Mouse (Mus musculus): ENCODE measurements around the gene Nfic. TPM values are rescaled to one million over a fixed set of nuclear protein-coding genes. Genes with fewer than 3 reads are reported as not detected.

Nfic gene
- polyA plus RNA-seq, 1 experiment from 2014 or later, result 57.2 TPM

GRCm38 (mm10) chr10:81466066-81466465 is 10.6 kb upstream of the Nfic start:
- no peak for DNase-seq (ENCODE audit: low spot score)
- Histone ChIP-seq H3K27ac (ENCODE audit: low read depth) (no peak overlapping the region), H3K36me3 (ENCODE audit: control insufficient read depth, insufficient read depth, low read length) (no peaks in the 10 kb centered on the region), H3K4me3 (ENCODE audit: low read depth, low read length) (no peak overlapping the region), H3K9me3 (ENCODE audit: control insufficient read depth, low read length) (0 out of 2 replicates have a peak, but pooled peaks cover 2% of the 10 kb centered on the region), H3K27me3 (replicated peaks; ENCODE audit: control insufficient read depth, insufficient read depth, low read length) (peaks cover 72% of the 10 kb centered on the region), H3K4me1 (replicated peaks; ENCODE audit: control insufficient read depth, insufficient read depth, low read length) (0 out of 2 replicates have a peak, but pooled peaks cover 3% of the 10 kb centered on the region), H3K9ac (ENCODE audit: low read length) (no peak overlapping the region), H3K4me2 (ENCODE audit: low read length) (no peak overlapping the region)
- ATAC-seq (replicated peaks; ENCODE audit: low FRiP score, low TSS enrichment, low read depth), result no peak
- 73% methylated on average over 2 of the region's 2 CpGs for WGBS

GRCm38 (mm10) chr10:81465265-81465645 is 9.8 kb upstream of the Nfic start:
- ATAC-seq (replicated peaks; ENCODE audit: low FRiP score, low TSS enrichment, low read depth), result peak; percentile 56
- Histone ChIP-seq H3K4me2 (ENCODE audit: low read length) (no peak overlapping the region), H3K4me3 (ENCODE audit: low read depth, low read length) (no peak overlapping the region), H3K9ac (ENCODE audit: low read length) (no peak overlapping the region), H3K27ac (ENCODE audit: low read depth) (no peak overlapping the region), H3K36me3 (ENCODE audit: control insufficient read depth, insufficient read depth, low read length) (no peaks in the 10 kb centered on the region), H3K4me1 (replicated peaks; ENCODE audit: control insufficient read depth, insufficient read depth, low read length) (0 out of 2 replicates have a peak, but pooled peaks cover 3% of the 10 kb centered on the region), H3K9me3 (ENCODE audit: control insufficient read depth, low read length) (0 out of 2 replicates have a peak, but pooled peaks cover 2% of the 10 kb centered on the region), H3K27me3 (replicated peaks; ENCODE audit: control insufficient read depth, insufficient read depth, low read length) (peaks cover 77% of the 10 kb centered on the region)
- WGBS, result 4% methylated on average over 5 of the region's 5 CpGs
- no peak for DNase-seq (ENCODE audit: low spot score)

DNA sequence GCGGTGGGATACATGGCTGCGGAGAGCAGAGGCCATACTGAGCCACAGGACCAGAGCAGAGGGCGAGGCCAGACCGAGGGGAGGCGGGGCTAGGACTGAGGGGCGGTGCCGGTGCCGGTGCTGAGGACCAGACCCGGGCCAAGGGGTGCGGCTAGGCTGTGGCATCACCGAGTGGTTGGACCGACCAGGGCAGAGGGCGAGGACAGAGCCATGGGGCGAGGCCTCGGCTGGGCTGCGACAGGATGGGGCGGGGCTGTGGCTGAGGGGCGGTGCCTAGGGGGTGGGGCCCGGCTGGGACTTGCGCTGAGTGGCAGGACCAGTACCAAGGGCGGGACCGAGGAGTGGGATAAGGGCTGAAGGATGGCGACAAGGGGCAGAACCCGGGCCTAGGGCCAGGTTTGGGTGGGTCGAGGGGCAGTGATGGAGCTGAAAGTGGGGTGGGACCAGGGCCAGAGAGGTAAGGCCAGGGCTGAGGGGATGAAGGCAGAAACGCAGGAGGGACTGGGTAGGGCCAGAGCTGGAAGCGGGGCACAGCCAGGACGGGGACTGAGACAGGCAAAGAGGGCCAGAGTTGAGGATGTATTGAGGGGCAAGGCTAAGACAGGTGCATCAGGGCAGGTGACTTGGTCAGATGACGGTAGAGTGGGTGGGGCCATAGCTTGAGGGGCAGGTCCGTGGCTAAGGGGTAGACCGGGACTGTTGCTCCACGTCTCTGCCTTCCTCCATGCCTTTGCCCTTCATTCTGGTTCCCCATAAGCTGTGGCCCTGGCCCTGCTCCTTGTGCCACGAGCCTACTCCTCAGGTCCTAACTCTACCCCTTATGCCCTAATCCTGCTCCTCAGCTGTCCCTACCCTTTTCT is 9.2 kb upstream of the Nfic start:
- Histone ChIP-seq H3K36me3 (ENCODE audit: control insufficient read depth, insufficient read depth, low read length) (no peaks in the 10 kb centered on the region), H3K27me3 (replicated peaks; ENCODE audit: control insufficient read depth, insufficient read depth, low read length) (peaks cover 80% of the 10 kb centered on the region), H3K9ac (ENCODE audit: low read length) (no peak overlapping the region), H3K4me3 (ENCODE audit: low read depth, low read length) (peak overlapping the region; percentile 29), H3K4me2 (ENCODE audit: low read length) (peak overlapping the region; percentile 47), H3K9me3 (ENCODE audit: control insufficient read depth, low read length) (0 out of 2 replicates have a peak, but pooled peaks cover 2% of the 10 kb centered on the region), H3K4me1 (replicated peaks; ENCODE audit: control insufficient read depth, insufficient read depth, low read length) (0 out of 2 replicates have a peak, but pooled peaks cover 3% of the 10 kb centered on the region), H3K27ac (ENCODE audit: low read depth) (no peak overlapping the region)
- WGBS, result under 1% methylated on average over 32 of the region's 33 CpGs
- DNase-seq (ENCODE audit: low spot score) (peak; percentile 86), ATAC-seq (replicated peaks; ENCODE audit: low FRiP score, low TSS enrichment, low read depth) (peak; percentile 83)

- Histone ChIP-seq H3K4me1 (replicated peaks; ENCODE audit: control insufficient read depth, insufficient read depth, low read length) (0 out of 2 replicates have a peak, but pooled peaks cover 3% of the 10 kb centered on the region), H3K4me2 (ENCODE audit: low read length) (no peak overlapping the region), H3K36me3 (ENCODE audit: control insufficient read depth, insufficient read depth, low read length) (no peaks in the 10 kb centered on the region), H3K4me3 (ENCODE audit: low read depth, low read length) (no peak overlapping the region), H3K9ac (ENCODE audit: low read length) (no peak overlapping the region), H3K27ac (ENCODE audit: low read depth) (no peak overlapping the region), H3K27me3 (replicated peaks; ENCODE audit: control insufficient read depth, insufficient read depth, low read length) (peaks cover 83% of the 10 kb centered on the region), H3K9me3 (ENCODE audit: control insufficient read depth, low read length) (0 out of 2 replicates have a peak, but pooled peaks cover 2% of the 10 kb centered on the region)
- WGBS, result 65% methylated on average over 4 of the region's 4 CpGs
- ATAC-seq (replicated peaks; ENCODE audit: low FRiP score, low TSS enrichment, low read depth), result no peak
- DNase-seq (ENCODE audit: low spot score), result no peak
Measured at GRCm38 (mm10) chr10:81463531-81463930, 8.1 kb upstream of the Nfic start.

- peaks cover 88% of the 10 kb centered on the region for H3K27me3 ChIP-seq (replicated peaks; ENCODE audit: control insufficient read depth, insufficient read depth, low read length)
- no peak for ATAC-seq (replicated peaks; ENCODE audit: low FRiP score, low TSS enrichment, low read depth)
- 0 out of 2 replicates have a peak, but pooled peaks cover 2% of the 10 kb centered on the region for H3K9me3 ChIP-seq (ENCODE audit: control insufficient read depth, low read length)
- no peak overlapping the region for H3K4me3 ChIP-seq (ENCODE audit: low read depth, low read length)
- WGBS, result 74% methylated on average over 7 of the region's 7 CpGs
- H3K4me2 ChIP-seq (ENCODE audit: low read length), result no peak overlapping the region
- H3K27ac ChIP-seq (ENCODE audit: low read depth), result no peak overlapping the region
- no peak for DNase-seq (ENCODE audit: low spot score)
- H3K4me1 ChIP-seq (replicated peaks; ENCODE audit: control insufficient read depth, insufficient read depth, low read length), result 0 out of 2 replicates have a peak, but pooled peaks cover 3% of the 10 kb centered on the region
- no peak overlapping the region for H3K9ac ChIP-seq (ENCODE audit: low read length)
- H3K36me3 ChIP-seq (ENCODE audit: control insufficient read depth, insufficient read depth, low read length), result no peaks in the 10 kb centered on the region
Measured at GRCm38 (mm10) chr10:81462917-81463316, 7.5 kb upstream of the Nfic start.

GRCm38 (mm10) chr10:81462415-81462804 is 7.0 kb upstream of the Nfic start:
- no peak overlapping the region for H3K27ac ChIP-seq (ENCODE audit: low read depth)
- H3K36me3 ChIP-seq (ENCODE audit: control insufficient read depth, insufficient read depth, low read length), result no peaks in the 10 kb centered on the region
- 0 out of 2 replicates have a peak, but pooled peaks cover 2% of the 10 kb centered on the region for H3K9me3 ChIP-seq (ENCODE audit: control insufficient read depth, low read length)
- DNase-seq (ENCODE audit: low spot score), result no peak
- no peak overlapping the region for H3K9ac ChIP-seq (ENCODE audit: low read length)
- no peak for ATAC-seq (replicated peaks; ENCODE audit: low FRiP score, low TSS enrichment, low read depth)
- H3K4me3 ChIP-seq (ENCODE audit: low read depth, low read length), result no peak overlapping the region
- H3K4me1 ChIP-seq (replicated peaks; ENCODE audit: control insufficient read depth, insufficient read depth, low read length), result 0 out of 2 replicates have a peak, but pooled peaks cover 3% of the 10 kb centered on the region
- whole genome bisulfite sequencing, result 46% methylated on average over 7 of the region's 7 CpGs
- H3K27me3 ChIP-seq (replicated peaks; ENCODE audit: control insufficient read depth, insufficient read depth, low read length), result peaks cover 90% of the 10 kb centered on the region
- H3K4me2 ChIP-seq (ENCODE audit: low read length), result no peak overlapping the region

- Histone ChIP-seq H3K9me3 (ENCODE audit: control insufficient read depth, low read length) (0 out of 2 replicates have a peak, but pooled peaks cover 2% of the 10 kb centered on the region), H3K4me3 (ENCODE audit: low read depth, low read length) (no peak overlapping the region), H3K9ac (ENCODE audit: low read length) (no peak overlapping the region), H3K4me1 (replicated peaks; ENCODE audit: control insufficient read depth, insufficient read depth, low read length) (0 out of 2 replicates have a peak, but pooled peaks cover 3% of the 10 kb centered on the region), H3K4me2 (ENCODE audit: low read length) (no peak overlapping the region), H3K36me3 (ENCODE audit: control insufficient read depth, insufficient read depth, low read length) (no peaks in the 10 kb centered on the region), H3K27ac (ENCODE audit: low read depth) (no peak overlapping the region), H3K27me3 (replicated peaks; ENCODE audit: control insufficient read depth, insufficient read depth, low read length) (peaks cover 90% of the 10 kb centered on the region)
- ATAC-seq (replicated peaks; ENCODE audit: low FRiP score, low TSS enrichment, low read depth) (no peak), DNase-seq (ENCODE audit: low spot score) (no peak)
- 7% methylated on average over 16 of the region's 16 CpGs for WGBS
Measured at GRCm38 (mm10) chr10:81461673-81462414, 6.4 kb upstream of the Nfic start.

DNA sequence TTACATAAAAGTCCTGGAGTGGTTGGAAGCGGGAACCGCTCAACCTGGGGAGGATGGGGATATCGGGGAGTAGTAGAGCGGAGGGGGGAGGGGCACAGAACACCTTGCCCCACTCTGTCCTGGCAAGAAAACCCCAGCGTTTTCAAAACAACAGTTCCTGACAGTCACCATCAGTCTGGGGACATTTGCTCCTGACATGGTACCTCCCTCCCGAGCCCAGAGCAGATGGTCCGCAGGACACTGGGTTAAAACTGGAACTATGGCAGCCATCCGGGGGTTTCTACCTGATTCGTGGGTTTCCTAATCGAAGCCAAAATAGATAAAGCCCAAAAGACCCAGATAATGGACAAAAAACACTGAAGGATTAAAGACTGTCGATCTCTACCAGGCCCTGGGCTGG is 5.5 kb upstream of the Nfic start:
- H3K9me3 ChIP-seq (ENCODE audit: control insufficient read depth, low read length), result 0 out of 2 replicates have a peak, but pooled peaks cover 2% of the 10 kb centered on the region
- H3K4me2 ChIP-seq (ENCODE audit: low read length), result no peak overlapping the region
- H3K4me3 ChIP-seq (ENCODE audit: low read depth, low read length), result no peak overlapping the region
- H3K9ac ChIP-seq (ENCODE audit: low read length), result no peak overlapping the region
- H3K27ac ChIP-seq (ENCODE audit: low read depth), result no peak overlapping the region
- WGBS, result 39% methylated on average over 11 of the region's 11 CpGs
- H3K27me3 ChIP-seq (replicated peaks; ENCODE audit: control insufficient read depth, insufficient read depth, low read length), result peaks cover 90% of the 10 kb centered on the region
- no peaks in the 10 kb centered on the region for H3K36me3 ChIP-seq (ENCODE audit: control insufficient read depth, insufficient read depth, low read length)
- DNase-seq (ENCODE audit: low spot score) (no peak), ATAC-seq (replicated peaks; ENCODE audit: low FRiP score, low TSS enrichment, low read depth) (no peak)
- H3K4me1 ChIP-seq (replicated peaks; ENCODE audit: control insufficient read depth, insufficient read depth, low read length), result 0 out of 2 replicates have a peak, but pooled peaks cover 3% of the 10 kb centered on the region

Data from intestine, embryonic 14.5 days (tissue).